ENCODE assay signal across 24 mouse cellular contexts in the genomic region with DNA sequence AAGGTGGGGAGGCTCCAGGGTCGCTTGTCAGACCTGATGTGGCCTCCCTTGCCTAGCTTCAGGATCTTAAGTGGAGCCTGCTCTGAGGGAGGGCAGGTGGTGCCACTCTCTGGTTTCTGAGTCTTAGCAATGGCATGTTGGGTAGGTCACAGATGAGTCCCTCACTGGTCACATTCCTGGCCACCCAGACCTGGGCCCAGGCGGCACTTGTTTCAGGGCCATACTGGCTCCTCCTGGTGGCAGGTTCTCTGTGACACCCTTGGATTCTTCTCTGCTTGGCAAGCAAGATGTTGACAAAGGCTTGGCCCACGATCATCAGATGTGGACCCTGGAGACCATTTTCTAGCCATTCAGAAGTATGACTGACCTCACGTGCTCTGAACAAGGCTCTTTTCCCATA. TPM values are rescaled to one million over a fixed set of nuclear protein-coding genes. Genes with fewer than 3 reads are reported as not detected.
DNase-seq lines count a peak whose midpoint lies in the region; ATAC-seq and TF ChIP-seq lines count a peak whose summit lies in the region.
"Had no signal": no experiment of that assay in that cellular context is flagged by ENCODE, and none has a peak within 500 bp of the region (broad histone marks: within the 10 kb centered on the region; RNA-seq: fewer than 3 reads in every experiment).

No protein-coding gene starts in this region.

- H3K9me3 ChIP-seq in liver, embryonic 12.5 days (replicated peaks) = no peaks in the 10 kb centered on the region
- no peaks in the 10 kb centered on the region for H3K9me3 ChIP-seq in ES-Bruce4 (replicated peaks; ENCODE audit: control insufficient read depth, insufficient read depth, low read length, poor library complexity, severe bottlenecking)
- H3K9me3 ChIP-seq: embryonic facial prominence, embryonic 15.5 days; heart, embryonic 15.5 days; liver, embryonic 13.5 days; neural tube, embryonic 15.5 days had no signal

- ATAC-seq in liver, embryonic 12.5 days = no peak

- H3K27ac ChIP-seq in heart, adult 2 months = no peak overlapping the region
- no peak overlapping the region for H3K27ac ChIP-seq in liver, adult 2 months (replicated peaks; ENCODE audit: insufficient read depth, low read depth, low read length)
- no peak overlapping the region for H3K27ac ChIP-seq in liver, embryonic 12.5 days
- no peak overlapping the region for H3K27ac ChIP-seq in ES-Bruce4 (ENCODE audit: insufficient read depth, low read length)
- H3K27ac ChIP-seq: embryonic facial prominence, embryonic 15.5 days; heart, embryonic 15.5 days; liver, embryonic 13.5 days; neural tube, embryonic 15.5 days had no signal

- intact Hi-C loops in heart, adult 2 months (cut with DNase I) = no loop called here
- intact Hi-C loops in left cerebral cortex, postnatal 36 days (cut with DNase I) = no loop called here

- H3K9ac ChIP-seq in heart, adult 2 months (ENCODE audit: low read depth, low read length) = no peak overlapping the region
- no peak overlapping the region for H3K9ac ChIP-seq in liver, adult 2 months (ENCODE audit: low read depth, low read length)
- no peak overlapping the region for H3K9ac ChIP-seq in liver, embryonic 12.5 days
- no peak overlapping the region for H3K9ac ChIP-seq in ES-Bruce4 (ENCODE audit: low read depth, poor library complexity, severe bottlenecking)
- H3K9ac ChIP-seq: embryonic facial prominence, embryonic 15.5 days; heart, embryonic 15.5 days; liver, embryonic 13.5 days; neural tube, embryonic 15.5 days had no signal

- H3K27me3 ChIP-seq in heart, adult 2 months (ENCODE audit: control insufficient read depth, insufficient read depth, low read length) = no peaks in the 10 kb centered on the region; the same call in 1 of the 2 replicates
- 0 out of 2 replicates have a peak, but pooled peaks cover 3% of the 10 kb centered on the region for H3K27me3 ChIP-seq in liver, adult 2 months (ENCODE audit: control insufficient read depth, insufficient read depth, low read length)
- H3K27me3 ChIP-seq in liver, embryonic 12.5 days (replicated peaks) = peaks cover 33% of the 10 kb centered on the region
- H3K27me3 ChIP-seq in ES-Bruce4 (ENCODE audit: control insufficient read depth, insufficient read depth, low read length, poor library complexity, severe bottlenecking) = no peaks in the 10 kb centered on the region
- H3K27me3 ChIP-seq: neural tube, embryonic 15.5 days had no signal

- H3K4me1 ChIP-seq in heart, adult 2 months (ENCODE audit: control insufficient read depth, insufficient read depth, low read length) = no peaks in the 10 kb centered on the region
- no peaks in the 10 kb centered on the region for H3K4me1 ChIP-seq in liver, adult 2 months (ENCODE audit: control insufficient read depth, insufficient read depth, low read length)
- H3K4me1 ChIP-seq in liver, embryonic 12.5 days = peaks cover 9% of the 10 kb centered on the region
- peaks cover 4% of the 10 kb centered on the region for H3K4me1 ChIP-seq in ES-Bruce4 (ENCODE audit: control insufficient read depth, insufficient read depth, low read length)
- H3K4me1 ChIP-seq: embryonic facial prominence, embryonic 15.5 days; heart, embryonic 15.5 days; megakaryocyte, embryonic 14.5 days had no signal

- 59% methylated on average over 4 of the region's 4 CpGs for WGBS in heart, adult 2 months
- 64% methylated on average over 4 of the region's 4 CpGs for WGBS in liver, adult 2 months
- 58% methylated on average over 4 of the region's 4 CpGs for WGBS in liver, embryonic 12.5 days (ENCODE audit: insufficient replicate concordance)

- TF ChIP-seq EP300 in heart, adult 2 months (IDR thresholded peaks at IDR 0.05; ENCODE audit: insufficient read depth, low read depth, low read length) = no peak
- no peak for TF ChIP-seq EP300 in ES-Bruce4 (IDR thresholded peaks at IDR 0.05; ENCODE audit: insufficient read depth, low read depth, low read length)

- no peaks in the 10 kb centered on the region for H3K79me2 ChIP-seq in heart, adult 2 months (replicated peaks; ENCODE audit: control insufficient read depth, insufficient read depth, low read length)
- no peaks in the 10 kb centered on the region for H3K79me2 ChIP-seq in liver, adult 2 months (ENCODE audit: control insufficient read depth, insufficient read depth, low read length)

- no peak overlapping the region for H3K4me3 ChIP-seq in heart, adult 2 months
- H3K4me3 ChIP-seq in liver, adult 2 months (ENCODE audit: insufficient read depth, low read depth, low read length) = no peak overlapping the region
- H3K4me3 ChIP-seq in liver, embryonic 12.5 days = no peak overlapping the region
- no peak overlapping the region for H3K4me3 ChIP-seq in ES-Bruce4 (ENCODE audit: low read depth, low read length)
- H3K4me3 ChIP-seq: embryonic facial prominence, embryonic 15.5 days; heart, embryonic 15.5 days; liver, embryonic 13.5 days; megakaryocyte, embryonic 14.5 days; neural tube, embryonic 15.5 days had no signal

- no peak overlapping the region for H3K4me2 ChIP-seq in liver, embryonic 12.5 days
- H3K4me2 ChIP-seq: embryonic facial prominence, embryonic 15.5 days; heart, embryonic 15.5 days; liver, embryonic 13.5 days; neural tube, embryonic 15.5 days had no signal

- no peaks in the 10 kb centered on the region for H3K36me3 ChIP-seq in heart, adult 2 months (ENCODE audit: control insufficient read depth, insufficient read depth, low read length)
- H3K36me3 ChIP-seq in liver, adult 2 months (ENCODE audit: control insufficient read depth, insufficient read depth, low read length) = no peaks in the 10 kb centered on the region
- no peaks in the 10 kb centered on the region for H3K36me3 ChIP-seq in liver, embryonic 12.5 days
- no peaks in the 10 kb centered on the region for H3K36me3 ChIP-seq in ES-Bruce4 (ENCODE audit: control insufficient read depth, insufficient read depth, low read length, poor library complexity, severe bottlenecking)
- H3K36me3 ChIP-seq: embryonic facial prominence, embryonic 15.5 days; heart, embryonic 15.5 days; liver, embryonic 13.5 days had no signal

- peak; percentile 32 for TF ChIP-seq CTCF in heart, adult 2 months (IDR thresholded peaks at IDR 0.05)
- TF ChIP-seq CTCF in liver, adult 2 months (IDR thresholded peaks at IDR 0.05; ENCODE audit: low read depth, low read length) = peak; percentile 23; the same call in 1 of the 2 replicates
- peak; percentile 8 for TF ChIP-seq CTCF in ES-Bruce4 (IDR thresholded peaks at IDR 0.05; ENCODE audit: low read depth, low read length)

- no peak for DNase-seq in heart, adult 2 months
- no peak for DNase-seq in heart, adult 8-10 months (ENCODE audit: low spot score)
- DNase-seq in liver, adult 2 months (ENCODE audit: extremely low read depth, low read depth, low spot score) = no peak
- peak; percentile 53 for DNase-seq in 3134 (ENCODE audit: extremely low read depth, insufficient read length, low spot score)
- no peak for DNase-seq in left cerebral cortex, postnatal 36 days (ENCODE audit: low spot score in 2 of 2)
- DNase-seq: cerebellum, adult 18-20 months; cerebellum, postnatal 25 days; embryo, embryonic 11 days; gastrocnemius, postnatal 10 days; heart, adult 11 months; kidney, postnatal 10 days; left cerebral cortex, postnatal 4 days; liver, embryonic 13.5 days; midbrain, embryonic 14.5 days; right cerebral cortex, postnatal 14 days had no signal

- TF ChIP-seq POLR2A in heart, adult 2 months (IDR thresholded peaks at IDR 0.05; ENCODE audit: insufficient read depth, low read depth, low read length) = no peak
- TF ChIP-seq POLR2A in liver, adult 2 months (IDR thresholded peaks at IDR 0.05; ENCODE audit: extremely low read depth, insufficient read depth, low read length) = no peak
- TF ChIP-seq POLR2A in ES-Bruce4 (IDR thresholded peaks at IDR 0.05; ENCODE audit: insufficient read depth, low read length) = no peak

RNA-seq across cellular contexts. Expression of a gene that starts 18.2 kb away (rescaled TPM):
- not detected for total RNA-seq in heart, adult 2 months (2021)
- polyA plus RNA-seq in heart, adult 2 months (2012; rRNA removed) = 0.08 TPM in 1 of 2 replicates, not detected in the other
- under 1 TPM; 0.19 to 0.31 (median 0.22) TPM for total RNA-seq in heart, adult 8-10 months (2022)
- total RNA-seq in liver, adult 2 months (2014; rRNA removed) = not detected in 2 replicates
- polyA plus RNA-seq in liver, adult 2 months (2012; rRNA removed) = not detected in 2 replicates
- polyA plus RNA-seq in liver, embryonic 12.5 days (2016; fragmentation: Nextera tagmentation; extraction: Ambion mirVana) = not detected in 2 replicates
- not detected in 2 replicates for polyA plus RNA-seq in ES-Bruce4 (2011; ENCODE audit: insufficient read depth, insufficient read length, low read depth, missing spikeins)
- 100 to 1,000 TPM; 155 to 172 TPM for total RNA-seq in left cerebral cortex, postnatal 36 days (2021)
- polyA plus RNA-seq: C2C12; heart, embryonic 15.5 days; liver, embryonic 13.5 days; spleen, adult 2 months; thymus, postnatal 0 days had no signal

Comparison
In these comparisons a context has a peak if more than half of its experiments do, and no peak if none do; other contexts are left out.
1. RNA of a gene that starts 18.2 kb away (total RNA-seq): 155 to 172 TPM in left cerebral cortex, postnatal 36 days; 0.19 to 0.31 TPM in heart, adult 8-10 months, not detected in heart, adult 2 months and not detected in liver, adult 2 months; every median in the first group is over 100 times any median in the second.
2. Peak in every context shown above with its lines, with median percentiles within 50 percentile points of each other: CTCF ChIP-seq.